Mouse (Mus musculus) myocyte (in vitro differentiated cells): Measurements from ENCODE around the gene Prmt7.

ENCODE experiments used
- MYOG ChIP-seq, 3 experiments: IDR thresholded peaks; one replicate each; pipeline ENCODE4 v1.6.1; 2011; ENCODE audit warnings: control low read depth in 2 of 3, low read depth in 2 of 3, mild to moderate bottlenecking in 2 of 3; ENCODE audit not compliant: insufficient read length in 2 of 3, control insufficient read depth in 1 of 3, insufficient read depth in 1 of 3
- POLR2A ChIP-seq: IDR thresholded peaks from one replicate; pipeline ENCODE4 v1.6.1; 2011; ENCODE audit warnings: low read depth, mild to moderate bottlenecking, control low read depth, moderate library complexity; ENCODE audit not compliant: insufficient read length

GRCm38 (mm10) chr8:106288732-106289131, 78.0 kb downstream of the Prmt7 start:
- TF ChIP-seq MYOG (IDR thresholded peaks at IDR 0.05; ENCODE audit: control insufficient read depth in 1 of 3, insufficient read depth in 1 of 3, insufficient read length in 2 of 3, low read depth in 2 of 3) = no peak
- TF ChIP-seq POLR2A = no peak
